Mouse (Mus musculus): ENCODE data around the gene Olfr156. TPM values are rescaled to one million over a fixed set of nuclear protein-coding genes. Genes with fewer than 3 reads are reported as not detected.

Gene Olfr156
- not detected in 2 replicates for polyA plus RNA-seq (2012; rRNA removed)

GRCm38 (mm10) chr4:43823845-43824337, at the start of gene Olfr156:
TSS of gene Olfr156 (minus strand) at chr4:43823895.

GRCm38 (mm10) chr4:43851265-43851664, 27.6 kb upstream of the Olfr156 start, which contains the start of gene Olfr155:
TSS of gene Olfr155 (plus strand) at chr4:43851565.

GRCm38 (mm10) chr4:43840101-43840500, 16.4 kb upstream of the Olfr156 start, which contains the start of gene Olfr157:
TSS of gene Olfr157 (minus strand) at chr4:43840201.

GRCm38 (mm10) chr4:43770909-43771308, 52.8 kb downstream of the Olfr156 start, which contains the start of gene Olfr159:
TSS of gene Olfr159 (minus strand) at chr4:43771009.

Other genes starting within 250 kb of the Olfr156 start
- 22.1 and 23.2 TPM in 2 replicates for gene Rgp1, start 245.2 kb downstream of the Olfr156 start, polyA plus RNA-seq (2012; rRNA removed)
- 8.4 and 9.4 TPM in 2 replicates for gene Gba2, start 245.0 kb downstream of the Olfr156 start, polyA plus RNA-seq (2012; rRNA removed)
- not detected in 2 replicates for gene Msmp, start 239.4 kb downstream of the Olfr156 start, polyA plus RNA-seq (2012; rRNA removed)
- gene Npr2, start 192.0 kb downstream of the Olfr156 start, polyA plus RNA-seq (2012; rRNA removed), result 7.3 and 12.5 TPM in 2 replicates
- gene Spag8, start 170.3 kb downstream of the Olfr156 start, polyA plus RNA-seq (2012; rRNA removed), result 0.19 and 0.75 TPM in 2 replicates
- 43.0 and 58.4 TPM in 2 replicates for gene Hint2, start 167.4 kb downstream of the Olfr156 start, polyA plus RNA-seq (2012; rRNA removed)
- gene Tmem8b, start 154.9 kb downstream of the Olfr156 start, polyA plus RNA-seq (2012; rRNA removed), result 5.1 and 5.4 TPM in 2 replicates
- 0.08 TPM in 1 of 2 replicates, not detected in the other for gene Fam221b, start 154.8 kb downstream of the Olfr156 start, polyA plus RNA-seq (2012; rRNA removed)
- gene Olfr70, start 123.1 kb downstream of the Olfr156 start, polyA plus RNA-seq (2012; rRNA removed), result not detected in 2 replicates
- gene Olfr71, start 113.6 kb downstream of the Olfr156 start, polyA plus RNA-seq (2012; rRNA removed), result not detected in 2 replicates
- gene Hrct1, start 96.7 kb downstream of the Olfr156 start, polyA plus RNA-seq (2012; rRNA removed), result 6.2 and 9.7 TPM in 2 replicates
- gene Spaar, start 93.9 kb downstream of the Olfr156 start, polyA plus RNA-seq (2012; rRNA removed), result 0.37 and 0.73 TPM in 2 replicates
- not detected in 2 replicates for gene Olfr159, start 52.9 kb downstream of the Olfr156 start, polyA plus RNA-seq (2012; rRNA removed)
- gene Olfr157, start 16.3 kb upstream of the Olfr156 start, polyA plus RNA-seq (2012; rRNA removed), result not detected in 2 replicates
- not detected in 2 replicates for gene Olfr155, start 27.7 kb upstream of the Olfr156 start, polyA plus RNA-seq (2012; rRNA removed)
- 2.2 and 4.0 TPM in 2 replicates for gene Reck, start 51.6 kb upstream of the Olfr156 start, polyA plus RNA-seq (2012; rRNA removed)
- 4.8 and 7.3 TPM in 2 replicates for gene Glipr2, start 133.5 kb upstream of the Olfr156 start, polyA plus RNA-seq (2012; rRNA removed)
- gene Ccin, start 159.6 kb upstream of the Olfr156 start, polyA plus RNA-seq (2012; rRNA removed), result not detected in 2 replicates
- 64.6 and 109 TPM in 2 replicates for gene Clta, start 180.6 kb upstream of the Olfr156 start, polyA plus RNA-seq (2012; rRNA removed)

Measured in stomach, adult 2 months (tissue).